Mouse (Mus musculus) C2C12 (cell line): ENCODE data around the gene Gli1.
A peak's percentile ranks its signal among the peaks of the same experiment; 100 is the strongest.

Experiments used
- CEBPB ChIP-seq: IDR thresholded peaks from one replicate; pipeline ENCODE4 v1.6.1; 2011; ENCODE audit warnings: low read depth, mild to moderate bottlenecking, control low read depth, moderate library complexity
- CTCF ChIP-seq: IDR thresholded peaks from one replicate; pipeline ENCODE4 v1.5.1; 2011; ENCODE audit not compliant: control insufficient read depth, insufficient read depth, insufficient read length
- MAX ChIP-seq: IDR thresholded peaks from one replicate; pipeline ENCODE4 v1.6.1; 2011; ENCODE audit warnings: mild to moderate bottlenecking, control low read depth
- MYOD1 ChIP-seq: IDR thresholded peaks from one replicate; pipeline ENCODE4 v1.6.1; 2011; ENCODE audit warnings: low read depth; ENCODE audit not compliant: control insufficient read depth, insufficient read length
- MYOG ChIP-seq: IDR thresholded peaks from one replicate; pipeline ENCODE4 v1.6.1; 2011; ENCODE audit not compliant: control insufficient read depth, insufficient read length; ENCODE audit errors: extremely low read depth
- USF1 ChIP-seq: IDR thresholded peaks from one replicate; pipeline ENCODE4 v1.6.1; 2011; ENCODE audit warnings: low read depth, mild to moderate bottlenecking, control low read depth, moderate library complexity

DNA sequence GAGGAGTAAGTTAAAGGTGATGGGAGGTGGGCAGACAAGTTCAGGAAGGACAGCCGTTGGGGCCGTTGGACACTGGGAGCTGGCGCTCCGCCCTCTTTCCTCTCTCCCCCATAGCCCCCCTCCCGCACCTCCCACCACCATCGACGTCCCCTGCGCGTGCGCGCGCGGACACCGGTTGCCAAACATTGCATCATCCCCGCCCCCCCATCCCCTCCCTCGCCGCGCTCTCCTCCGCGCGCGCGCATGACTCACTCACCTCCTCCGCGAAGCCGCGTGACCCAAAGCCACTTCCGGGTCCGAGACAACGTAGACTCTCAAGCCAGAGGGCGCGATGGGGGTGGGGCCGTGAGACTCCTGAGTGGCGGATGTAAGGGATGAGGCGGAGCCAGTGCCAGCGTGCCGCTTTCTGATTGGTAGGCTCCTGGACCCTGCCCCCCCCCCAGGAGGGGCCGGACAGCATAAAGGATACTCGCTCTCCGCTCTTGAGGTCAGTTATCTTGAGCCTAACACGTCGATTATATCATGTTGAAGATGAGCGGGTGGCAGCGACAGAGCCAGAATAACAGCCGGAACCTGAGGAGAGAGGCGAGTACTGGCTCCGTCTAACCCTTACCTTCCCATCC, 51.4 kb downstream of the Gli1 start:
- TF ChIP-seq CTCF (no peak), MAX (peak; percentile 85), USF1 (peak; percentile 81), CEBPB (peak; percentile 94), MYOG (no peak), MYOD1 (no peak)
